Mouse (Mus musculus): ENCODE measurements at regions not wholly inside any gene's neighbourhood (a gene's known extent, or its start where the extent isn't known, plus 50 kb on each side); places are given as distances from the start of the nearest gene placed in this dataset.

- peak in 1 of 2 experiments; percentile 9 for DNase-seq (ENCODE audit: low spot score in 2 of 2)
Measured at GRCm38 (mm10) chr9:47054595-47054994, 56.1 kb downstream of the Gm4791 start.

GRCm38 (mm10) chr9:47055558-47055957 lies 57.0 kb downstream of the Gm4791 start:
- DNase-seq (ENCODE audit: low spot score in 2 of 2), result no peak

- DNase-seq (ENCODE audit: low spot score in 2 of 2), result no peak
Measured at GRCm38 (mm10) chr9:47059339-47060005, 60.9 kb downstream of the Gm4791 start.

- DNase-seq (ENCODE audit: low spot score in 2 of 2), result no peak
Measured at GRCm38 (mm10) chr9:47060757-47061156, 62.2 kb downstream of the Gm4791 start.

GRCm38 (mm10) chr9:47062516-47062915 lies 64.0 kb downstream of the Gm4791 start:
- no peak for DNase-seq (ENCODE audit: low spot score in 2 of 2)

- DNase-seq (ENCODE audit: low spot score in 2 of 2), result no peak
Measured at GRCm38 (mm10) chr9:47063751-47064150, 65.2 kb downstream of the Gm4791 start.

GRCm38 (mm10) chr9:47064463-47065032 lies 66.0 kb downstream of the Gm4791 start:
- DNase-seq (ENCODE audit: low spot score in 2 of 2), result no peak

GRCm38 (mm10) chr9:47069436-47069835 lies 70.9 kb downstream of the Gm4791 start:
- no peak for DNase-seq (ENCODE audit: low spot score in 2 of 2)

- no peak for DNase-seq (ENCODE audit: low spot score in 2 of 2)
Measured at GRCm38 (mm10) chr9:47070958-47071357, 72.4 kb downstream of the Gm4791 start.

GRCm38 (mm10) chr9:47076946-47077345 lies 78.4 kb downstream of the Gm4791 start:
- DNase-seq (ENCODE audit: low spot score in 2 of 2), result no peak

- DNase-seq (ENCODE audit: low spot score in 2 of 2), result no peak
Measured at GRCm38 (mm10) chr9:47077416-47077815, 78.9 kb downstream of the Gm4791 start.

GRCm38 (mm10) chr9:47077945-47078344 lies 79.4 kb downstream of the Gm4791 start:
- DNase-seq (ENCODE audit: low spot score in 2 of 2), result no peak

- DNase-seq (ENCODE audit: low spot score in 2 of 2), result no peak
Measured at GRCm38 (mm10) chr9:47081407-47081806, 82.9 kb downstream of the Gm4791 start.

GRCm38 (mm10) chr9:47091796-47092195 lies 93.3 kb downstream of the Gm4791 start:
- no peak for DNase-seq (ENCODE audit: low spot score in 2 of 2)

- DNase-seq (ENCODE audit: low spot score in 2 of 2), result peak; percentile 40 to 47
Measured at GRCm38 (mm10) chr9:47095656-47096055, 97.1 kb downstream of the Gm4791 start.

GRCm38 (mm10) chr9:47103316-47103715 lies 104.8 kb downstream of the Gm4791 start:
- no peak for DNase-seq (ENCODE audit: low spot score in 2 of 2)

- DNase-seq (ENCODE audit: low spot score in 2 of 2), result no peak
Measured at GRCm38 (mm10) chr9:47103966-47104365, 105.4 kb downstream of the Gm4791 start.

- DNase-seq (ENCODE audit: low spot score in 2 of 2), result peak in 1 of 2 experiments; percentile 27
Measured at GRCm38 (mm10) chr9:47108096-47108495, 109.6 kb downstream of the Gm4791 start.

- no peak for DNase-seq (ENCODE audit: low spot score in 2 of 2)
Measured at GRCm38 (mm10) chr9:47119253-47119652, 120.7 kb downstream of the Gm4791 start.

GRCm38 (mm10) chr9:47123113-47123512 lies 124.6 kb downstream of the Gm4791 start:
- no peak for DNase-seq (ENCODE audit: low spot score in 2 of 2)

- DNase-seq (ENCODE audit: low spot score in 2 of 2), result peak; percentile 23 to 46
Measured at GRCm38 (mm10) chr9:47125517-47125916, 127.0 kb downstream of the Gm4791 start.

- no peak for DNase-seq (ENCODE audit: low spot score in 2 of 2)
Measured at GRCm38 (mm10) chr9:47126236-47126635, 127.7 kb downstream of the Gm4791 start.

- no peak for DNase-seq (ENCODE audit: low spot score in 2 of 2)
Measured at GRCm38 (mm10) chr9:47127756-47128424, 129.3 kb downstream of the Gm4791 start.
